Mouse (Mus musculus): ENCODE results near the gene Elobl. TPM values are rescaled to one million over a fixed set of nuclear protein-coding genes. Genes with fewer than 3 reads are reported as not detected.

Elobl gene
- total and polyA plus RNA-seq, 3 experiments, result not detected

- TF ChIP-seq RCOR1 (conservative IDR thresholded peaks at IDR 0.05; ENCODE audit: low read depth, low read length), result no peak
- TF ChIP-seq CTCF (conservative IDR thresholded peaks at IDR 0.05 in 1 of 2, IDR thresholded peaks at IDR 0.05 in 1 of 2; ENCODE audit: low read depth in 2 of 2, low read length in 2 of 2), result peak in 1 of 2 experiments; percentile 53; a peak in 2 of 4 replicates
- peak; percentile 13 for TF ChIP-seq RAD21 (IDR thresholded peaks at IDR 0.05; ENCODE audit: low read depth, low read length)
- in situ Hi-C loops (cut with MboI; ENCODE audit: low pct_ligation_motif_present, low pct_unique_long_range_greater_than_20kb, low sequenced_read_pairs) (no loop called here), dilution Hi-C loops (cut with MboI; ENCODE audit: extremely low pct_ligation_motif_present, extremely low pct_unique_long_range_greater_than_20kb, low sequenced_read_pairs) (no loop called here)
- Histone ChIP-seq H3K4me3 (replicated peaks in 1 of 3; ENCODE audit: low read depth in 2 of 3, low read length in 2 of 3, poor library complexity in 1 of 3) (no peak overlapping the region), H3K79me2 (replicated peaks; ENCODE audit: control insufficient read depth, extremely low read depth, insufficient read depth, poor library complexity, severe bottlenecking) (no peaks in the 10 kb centered on the region), H3K9me3 (replicated peaks; ENCODE audit: low read length) (peaks cover 2% of the 10 kb centered on the region), H3K4me1 (ENCODE audit: control insufficient read depth in 1 of 2, insufficient read depth in 2 of 2) (no peaks in the 10 kb centered on the region), H3K27me3 (replicated peaks) (no peaks in the 10 kb centered on the region), H3K4me2 (ENCODE audit: insufficient read depth, low read depth, poor library complexity, severe bottlenecking) (no peak overlapping the region), H3K9ac (ENCODE audit: insufficient read depth, low read depth) (no peak overlapping the region), H3K36me3 (replicated peaks in 1 of 2; ENCODE audit: control insufficient read depth in 1 of 2, insufficient read depth in 1 of 2, low read length in 1 of 2) (peaks cover 70 to 90% of the 10 kb centered on the region in 2 experiments), H3K27ac (ENCODE audit: insufficient read depth, low read depth) (no peak overlapping the region)
- DNase-seq (ENCODE audit: extremely low read depth), result no peak
Measured at GRCm38 (mm10) chr11:88938770-88939169, 28.0 kb downstream of the Elobl start.

- no peak overlapping the region for H3K4me2 ChIP-seq (ENCODE audit: insufficient read depth, low read depth, poor library complexity, severe bottlenecking)
- TF ChIP-seq USF2 (conservative IDR thresholded peaks at IDR 0.05; ENCODE audit: low read depth, low read length), result no peak
- TF ChIP-seq MXI1 (IDR thresholded peaks at IDR 0.05; ENCODE audit: low read depth, low read length), result no peak
- no peak for TF ChIP-seq RAD21 (IDR thresholded peaks at IDR 0.05; ENCODE audit: low read depth, low read length)
- no peak for TF ChIP-seq ZMIZ1 (IDR thresholded peaks at IDR 0.05; ENCODE audit: low read depth, low read length)
- TF ChIP-seq MAX (IDR thresholded peaks at IDR 0.05; ENCODE audit: low read length), result no peak
- TF ChIP-seq MYC (IDR thresholded peaks at IDR 0.05; ENCODE audit: low read depth, low read length), result no peak
- TF ChIP-seq MAZ (IDR thresholded peaks at IDR 0.05; ENCODE audit: low read depth, low read length), result no peak
- no peak for TF ChIP-seq EP300 (IDR thresholded peaks at IDR 0.05; ENCODE audit: low read length)
- peaks cover 71 to 90% of the 10 kb centered on the region in 2 experiments for H3K36me3 ChIP-seq (replicated peaks in 1 of 2; ENCODE audit: control insufficient read depth in 1 of 2, insufficient read depth in 1 of 2, low read length in 1 of 2)
- H3K4me1 ChIP-seq (ENCODE audit: control insufficient read depth in 1 of 2, insufficient read depth in 2 of 2), result no peaks in the 10 kb centered on the region
- no peaks in the 10 kb centered on the region for H3K79me2 ChIP-seq (replicated peaks; ENCODE audit: control insufficient read depth, extremely low read depth, insufficient read depth, poor library complexity, severe bottlenecking)
- H3K9me3 ChIP-seq (replicated peaks; ENCODE audit: low read length), result peaks cover 2% of the 10 kb centered on the region
- H3K27ac ChIP-seq (ENCODE audit: insufficient read depth, low read depth), result no peak overlapping the region
- H3K9ac ChIP-seq (ENCODE audit: insufficient read depth, low read depth), result no peak overlapping the region
- in situ Hi-C loops (cut with MboI; ENCODE audit: low pct_ligation_motif_present, low pct_unique_long_range_greater_than_20kb, low sequenced_read_pairs) (no loop called here), dilution Hi-C loops (cut with MboI; ENCODE audit: extremely low pct_ligation_motif_present, extremely low pct_unique_long_range_greater_than_20kb, low sequenced_read_pairs) (no loop called here)
- H3K27me3 ChIP-seq (replicated peaks), result no peaks in the 10 kb centered on the region
- DNase-seq (ENCODE audit: extremely low read depth), result no peak
- no peak overlapping the region for H3K4me3 ChIP-seq (replicated peaks in 1 of 3; ENCODE audit: low read depth in 2 of 3, low read length in 2 of 3, poor library complexity in 1 of 3)
Measured at GRCm38 (mm10) chr11:88937886-88938285, 28.8 kb downstream of the Elobl start.

- Histone ChIP-seq H3K79me2 (replicated peaks; ENCODE audit: control insufficient read depth, extremely low read depth, insufficient read depth, poor library complexity, severe bottlenecking) (no peaks in the 10 kb centered on the region), H3K27me3 (replicated peaks) (no peaks in the 10 kb centered on the region), H3K27ac (ENCODE audit: insufficient read depth, low read depth) (no peak overlapping the region), H3K36me3 (replicated peaks in 1 of 2; ENCODE audit: control insufficient read depth in 1 of 2, insufficient read depth in 1 of 2, low read length in 1 of 2) (peaks cover 78 to 86% of the 10 kb centered on the region in 2 experiments), H3K9ac (ENCODE audit: insufficient read depth, low read depth) (no peak overlapping the region), H3K4me2 (ENCODE audit: insufficient read depth, low read depth, poor library complexity, severe bottlenecking) (no peak overlapping the region), H3K9me3 (replicated peaks; ENCODE audit: low read length) (peaks cover 2% of the 10 kb centered on the region), H3K4me3 (replicated peaks in 1 of 3; ENCODE audit: low read depth in 2 of 3, low read length in 2 of 3, poor library complexity in 1 of 3) (no peak overlapping the region), H3K4me1 (ENCODE audit: control insufficient read depth in 1 of 2, insufficient read depth in 2 of 2) (no peaks in the 10 kb centered on the region)
- DNase-seq (ENCODE audit: extremely low read depth), result no peak
- TF ChIP-seq SMC3 (IDR thresholded peaks at IDR 0.05; ENCODE audit: low read depth, low read length), result no peak
- TF ChIP-seq ZC3H11A (IDR thresholded peaks at IDR 0.05; ENCODE audit: low read depth, low read length), result no peak
- TF ChIP-seq POLR2A (IDR thresholded peaks at IDR 0.05; ENCODE audit: low read depth, low read length), result no peak
- dilution Hi-C loops (cut with MboI; ENCODE audit: extremely low pct_ligation_motif_present, extremely low pct_unique_long_range_greater_than_20kb, low sequenced_read_pairs) (no loop called here), in situ Hi-C loops (cut with MboI; ENCODE audit: low pct_ligation_motif_present, low pct_unique_long_range_greater_than_20kb, low sequenced_read_pairs) (no loop called here)
Measured at GRCm38 (mm10) chr11:88934089-88935000, 32.4 kb downstream of the Elobl start.

Data from CH12.LX (cell line).